Mouse (Mus musculus) ES-E14 (cell line): Measurements from ENCODE around the gene Rbx1. TPM values are rescaled to one million over a fixed set of nuclear protein-coding genes. Genes with fewer than 3 reads are reported as not detected.
A peak's percentile ranks its signal among the peaks of the same experiment; 100 is the strongest.

Source experiments
- DNase-seq: peaks from one replicate; pipeline ENCODE4 v3.0.0-alpha.2; 2013; ENCODE audit warnings: low read depth, low spot score
- H3K27ac ChIP-seq: 2 replicates; pipeline ENCODE4 v1.5.1; 2012; ENCODE audit warnings: low read depth, mild to moderate bottlenecking, low read length, moderate library complexity, mixed read lengths; ENCODE audit not compliant: poor library complexity, insufficient read depth, severe bottlenecking
- H3K36me3 ChIP-seq: 2 replicates; pipeline ENCODE4 v1.6.1; 2012; ENCODE audit warnings: mild to moderate bottlenecking, low read length, moderate library complexity, mixed read lengths; ENCODE audit not compliant: control insufficient read depth, poor library complexity, insufficient read depth, severe bottlenecking
- H3K4me1 ChIP-seq, 2 experiments: fragments of 150-350 bp in 1 of 2; sonication (generic) in 1 of 2; 2 replicates each; pipeline ENCODE4 v1.6.1; 2012; ENCODE audit warnings: low read length in 2 of 2, mild to moderate bottlenecking in 1 of 2, mixed read lengths in 1 of 2; ENCODE audit not compliant: control insufficient read depth in 2 of 2, insufficient read depth in 2 of 2, poor library complexity in 1 of 2
- H3K4me3 ChIP-seq, 2 experiments: fragments of 150-350 bp in 1 of 2; sonication (generic) in 1 of 2; 2 replicates each; pipeline ENCODE4 v1.5.1; 2012; ENCODE audit warnings: low read length in 2 of 2, low read depth in 1 of 2, mild to moderate bottlenecking in 1 of 2, mixed read lengths in 1 of 2; ENCODE audit not compliant: insufficient read depth in 1 of 2, poor library complexity in 1 of 2, severe bottlenecking in 1 of 2
- H3K9ac ChIP-seq: 2 replicates; pipeline ENCODE4 v1.6.1; 2012; ENCODE audit warnings: low read depth, mild to moderate bottlenecking, low read length, mixed read lengths; ENCODE audit not compliant: poor library complexity, insufficient read depth, severe bottlenecking
- H3K9me3 ChIP-seq: fragments of 150-350 bp; sonication (generic); 2 replicates; pipeline ENCODE4 v1.6.1; 2012; ENCODE audit warnings: low read depth, mild to moderate bottlenecking, low read length; ENCODE audit not compliant: control insufficient read depth, insufficient read depth
- CHD2 ChIP-seq: IDR thresholded peaks from 2 replicates; pipeline ENCODE4 v1.6.1; 2014; ENCODE audit warnings: mild to moderate bottlenecking, low read depth, low read length, inconsistent platforms
- HCFC1 ChIP-seq: IDR thresholded peaks from 2 replicates; pipeline ENCODE4 v1.6.1; 2012; ENCODE audit warnings: low read length, inconsistent platforms, borderline replicate concordance; ENCODE audit not compliant: insufficient read depth
- MAFK ChIP-seq: IDR thresholded peaks from 2 replicates; pipeline ENCODE4 v1.6.1; 2014; ENCODE audit warnings: mild to moderate bottlenecking, low read depth, low read length, inconsistent platforms; ENCODE audit not compliant: insufficient read depth
- ZC3H11A ChIP-seq: IDR thresholded peaks from 2 replicates; pipeline ENCODE4 v1.6.1; 2012; ENCODE audit warnings: low read depth, mild to moderate bottlenecking, inconsistent platforms, low read length, borderline replicate concordance
- ZNF384 ChIP-seq: IDR thresholded peaks from 2 replicates; pipeline ENCODE4 v1.6.1; 2012; ENCODE audit warnings: low read depth, low read length, inconsistent platforms
- in situ Hi-C, 2 experiments: fragments of 600-800 bp; cut with MboI; formaldehyde crosslinking; loops; one replicate each; pipeline ENCODE4 v1.15.1; 2025; ENCODE audit warnings: low sequenced_read_pairs in 2 of 2, inconsistent platforms in 1 of 2; ENCODE audit not compliant: unreplicated experiment in 2 of 2
- total RNA-seq: library from RNA; depleted of rRNA; stranded (reverse); fragments of 300-350 nt; gene quantifications from 2 replicates; pipeline ENCODE4 v1.2.3, GENCODE M21; 2012; rRNA removed

Gene Rbx1
- total RNA-seq, 1 experiment: 282 TPM

- in situ Hi-C loops: no loop called here
- no peaks in the 10 kb centered on the region for H3K36me3 ChIP-seq
- no peaks in the 10 kb centered on the region for H3K9me3 ChIP-seq
- peak overlapping the region; percentile 72 to 81 for H3K4me3 ChIP-seq
- H3K27ac ChIP-seq: peak overlapping the region; percentile 99
- peaks cover 10 to 22% of the 10 kb centered on the region in 2 experiments for H3K4me1 ChIP-seq
- H3K9ac ChIP-seq: peak overlapping the region; percentile 95
- DNase-seq: no peak
- TF ChIP-seq MAFK (no peak), ZC3H11A (no peak), HCFC1 (no peak), CHD2 (no peak), ZNF384 (no peak)
Observed at GRCm38 (mm10) chr15:81523901-81524300, 57.8 kb downstream of the Rbx1 start.

Other genes with a start within 250 kb of the Rbx1 start
- gene Mchr1, start 230.8 kb upstream of the Rbx1 start, total RNA-seq: 0.09 and 0.11 TPM in 2 replicates
- 86.3 and 94.5 TPM in 2 replicates for gene Slc25a17, start 105.5 kb upstream of the Rbx1 start, total RNA-seq
- 217 and 254 TPM in 2 replicates for gene St13, start 66.2 kb upstream of the Rbx1 start, total RNA-seq
- gene Xpnpep3, start 66.2 kb upstream of the Rbx1 start, total RNA-seq: 16.4 and 17.6 TPM in 2 replicates
- not detected in 2 replicates for gene Dnajb7, start 58.0 kb upstream of the Rbx1 start, total RNA-seq
- gene Ep300, start 119.1 kb downstream of the Rbx1 start, total RNA-seq: 48.5 and 58.4 TPM in 2 replicates
- 111 and 119 TPM in 2 replicates for gene L3mbtl2, start 197.6 kb downstream of the Rbx1 start, total RNA-seq
- gene Chadl, start 231.0 kb downstream of the Rbx1 start, total RNA-seq: 0.98 and 1.6 TPM in 2 replicates